Mouse (Mus musculus): ENCODE measurements at regions not wholly inside any gene's neighbourhood (a gene's known extent, or its start where the extent isn't known, plus 50 kb on each side); places are given as distances from the start of the nearest gene placed in this dataset.
A peak's percentile ranks its signal among the peaks of the same experiment; 100 is the strongest.

DNA sequence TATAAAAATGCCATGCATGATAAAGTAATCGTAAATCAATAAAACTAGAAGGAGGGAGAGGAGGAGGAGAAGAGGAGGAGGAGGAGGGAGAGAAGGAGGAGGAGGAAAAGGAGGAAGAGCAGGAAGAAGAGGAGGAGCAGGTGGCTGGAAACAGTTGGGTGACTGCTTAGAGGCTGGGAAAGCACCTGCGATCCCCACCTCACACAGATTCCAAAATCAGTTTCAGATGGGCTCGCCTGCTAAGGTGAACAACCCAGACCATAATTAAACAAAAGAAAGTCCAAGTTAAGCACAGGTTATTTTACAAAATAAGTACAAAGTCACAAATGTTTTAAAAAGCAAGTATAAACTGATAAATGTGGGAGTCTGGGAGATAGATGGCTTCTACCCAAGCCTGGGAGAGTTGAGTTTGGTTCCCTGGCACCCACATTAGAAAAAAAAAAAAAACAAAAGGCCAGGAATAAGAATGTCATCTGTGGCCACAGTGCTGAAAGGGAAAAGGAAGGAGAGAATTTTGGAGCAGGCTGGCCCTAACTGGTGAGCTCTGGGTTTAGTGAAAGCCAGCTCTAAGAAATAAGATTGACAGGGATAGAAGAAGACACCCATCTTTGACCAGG is 389.0 kb upstream of the Adgrl2 start:
- no peak for DNase-seq (ENCODE audit: low spot score in 2 of 2)

- no peak for DNase-seq (ENCODE audit: low spot score in 2 of 2)
Measured at GRCm38 (mm10) chr3:149371439-149371838, 381.1 kb upstream of the Adgrl2 start.

GRCm38 (mm10) chr3:149370517-149371227 is 380.3 kb upstream of the Adgrl2 start:
- no peak for DNase-seq (ENCODE audit: low spot score in 2 of 2)

DNA sequence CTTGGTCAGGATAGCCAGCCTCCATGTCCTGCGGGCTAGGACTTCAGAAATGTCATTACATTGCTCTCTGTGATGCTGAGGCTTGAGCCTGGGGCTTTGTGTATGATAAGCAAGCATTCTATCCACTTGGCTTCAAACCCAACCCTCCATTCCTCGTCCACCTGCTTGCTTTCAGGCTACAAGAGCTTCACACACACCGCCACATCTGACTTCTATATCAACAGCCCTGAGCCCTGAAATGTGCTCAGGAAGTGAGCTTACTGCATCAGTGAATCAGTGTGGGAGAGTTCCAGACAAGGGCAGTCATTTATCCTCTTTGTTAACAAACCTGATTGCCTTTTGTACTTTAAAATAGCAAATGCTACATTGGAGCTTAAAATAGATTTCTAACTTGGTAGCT is 377.5 kb upstream of the Adgrl2 start:
- no peak for DNase-seq (ENCODE audit: low spot score in 2 of 2)

DNA sequence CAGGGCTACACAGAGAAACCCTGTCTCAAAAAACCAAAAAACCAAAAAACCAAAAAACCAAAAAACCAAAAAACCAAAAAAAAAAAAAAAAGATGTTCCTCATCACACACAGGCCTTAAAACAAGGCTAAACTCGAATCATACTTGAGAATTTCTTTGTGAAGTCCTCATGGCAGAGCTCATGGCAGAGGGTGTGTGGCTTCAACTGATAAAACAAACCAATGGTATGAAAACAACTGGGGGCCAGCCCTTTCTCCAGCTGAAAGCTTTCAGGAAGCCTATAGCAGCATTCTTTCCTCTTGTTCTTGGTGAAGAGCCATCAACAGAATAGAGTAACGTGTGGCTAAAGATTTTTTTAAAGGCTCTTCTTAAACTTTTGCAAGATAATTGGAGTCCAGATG is 369.8 kb upstream of the Adgrl2 start:
- no peak for DNase-seq (ENCODE audit: low spot score in 2 of 2)

- no peak for DNase-seq (ENCODE audit: low spot score in 2 of 2)
Measured at GRCm38 (mm10) chr3:149358570-149359193, 368.3 kb upstream of the Adgrl2 start.

DNA sequence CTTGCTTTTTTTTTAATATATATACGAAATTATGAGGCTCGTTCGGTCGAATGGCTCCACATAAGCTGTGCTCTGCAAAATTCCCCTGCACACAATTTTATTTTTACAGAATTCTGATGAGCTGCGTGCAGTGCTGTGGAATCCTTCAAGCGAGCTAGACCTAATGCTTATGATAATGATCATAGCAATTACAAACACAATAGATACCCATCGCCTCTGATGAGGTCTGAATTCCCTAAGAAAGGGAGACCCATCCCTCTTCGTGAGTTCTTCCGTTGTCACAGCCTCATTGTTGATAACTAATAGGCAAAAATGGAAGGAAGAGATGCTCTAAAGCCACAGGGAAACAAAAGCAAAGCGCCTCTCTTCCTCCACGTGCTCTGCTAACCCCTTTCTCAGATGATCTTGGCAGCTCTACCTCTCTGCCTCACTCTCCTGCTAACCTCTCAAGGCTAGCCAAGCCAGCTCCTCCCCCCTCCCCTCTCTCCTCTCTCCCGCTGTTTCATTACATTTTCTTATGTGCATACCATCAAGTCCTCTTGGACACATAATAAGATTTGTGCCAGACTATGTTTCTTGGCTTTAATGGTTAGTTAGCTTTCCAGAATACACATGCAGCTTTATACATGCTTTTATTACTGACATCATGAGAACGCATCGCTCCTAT is 367.7 kb upstream of the Adgrl2 start:
- no peak for DNase-seq (ENCODE audit: low spot score in 2 of 2)

DNA sequence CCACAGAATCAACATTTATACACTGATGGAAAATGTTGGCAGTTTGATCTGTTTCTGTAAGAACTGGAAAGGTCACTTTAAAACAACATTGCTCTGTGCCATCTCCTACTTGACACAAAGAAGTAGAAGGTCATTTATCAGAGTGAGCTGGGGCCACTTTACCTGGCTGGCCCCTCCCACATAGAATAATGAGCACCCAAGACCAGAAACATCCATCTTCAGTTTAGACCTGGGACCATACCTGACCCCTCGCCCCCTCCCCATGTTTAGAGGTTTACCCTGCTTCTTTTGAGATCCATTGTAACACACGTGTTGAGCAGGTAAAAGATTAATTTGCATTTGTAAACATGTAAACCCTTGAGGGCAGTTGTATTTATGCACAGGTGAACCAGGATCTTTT is 366.8 kb upstream of the Adgrl2 start:
- DNase-seq (ENCODE audit: low spot score in 2 of 2) = no peak

DNA sequence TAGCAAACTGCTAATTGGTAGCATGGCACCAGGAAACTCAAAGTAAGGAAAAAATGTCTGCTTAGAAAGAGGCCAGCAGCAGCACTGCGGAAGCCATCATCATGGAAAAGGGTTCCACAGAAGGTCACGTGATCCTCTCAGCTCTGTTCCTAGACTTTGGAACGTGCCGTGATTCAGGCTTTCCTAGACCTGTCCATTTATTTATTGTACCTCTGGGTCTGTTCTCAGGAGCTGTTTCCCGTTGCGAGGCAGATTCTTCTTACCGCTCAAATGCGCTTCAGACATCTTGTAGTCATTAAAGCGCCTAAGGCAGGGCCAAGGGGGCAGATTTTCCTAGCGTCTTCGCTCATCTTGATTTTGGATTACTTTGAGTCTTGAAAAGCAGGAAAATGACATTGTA is 365.0 kb upstream of the Adgrl2 start:
- no peak for DNase-seq (ENCODE audit: low spot score in 2 of 2)

DNA sequence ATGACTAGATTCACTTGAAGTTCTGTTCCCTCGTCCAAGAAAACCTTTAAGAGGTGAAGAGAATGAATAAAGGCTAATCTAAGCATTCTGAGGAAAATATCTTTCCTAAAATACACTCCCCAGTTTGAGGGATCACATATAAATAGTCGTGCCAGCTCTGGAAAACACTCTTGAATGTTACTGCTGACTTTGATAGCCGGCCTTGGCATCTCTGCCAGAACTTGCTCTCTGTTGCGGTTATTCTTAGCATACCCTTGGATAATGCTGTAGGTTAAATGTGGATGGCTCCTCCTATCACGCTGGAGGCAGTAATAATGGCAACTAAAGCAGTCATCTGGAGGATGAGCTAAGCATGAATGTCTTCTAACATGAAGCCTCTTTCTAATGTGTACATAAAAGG is 363.6 kb upstream of the Adgrl2 start:
- no peak for DNase-seq (ENCODE audit: low spot score in 2 of 2)

DNA sequence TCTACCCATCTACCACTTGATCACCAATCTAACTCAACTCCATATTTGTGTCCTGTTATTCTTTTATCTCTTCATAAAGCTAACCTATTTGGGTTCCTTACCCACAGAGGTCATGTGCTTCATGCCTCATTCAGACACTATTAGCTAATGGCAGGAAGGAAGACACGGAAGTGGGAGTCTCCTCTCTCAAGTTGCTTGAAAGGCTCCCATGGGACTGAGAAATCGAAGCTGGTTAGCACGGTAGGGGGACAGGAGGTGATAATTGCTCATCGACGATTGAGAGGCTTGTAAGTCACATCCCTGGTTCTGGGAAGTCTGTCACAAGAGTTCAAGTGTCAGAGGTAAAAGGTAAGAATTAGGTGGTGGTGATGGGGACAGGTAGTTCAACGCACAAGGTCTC is 362.2 kb upstream of the Adgrl2 start:
- DNase-seq (ENCODE audit: low spot score in 2 of 2) = no peak

DNA sequence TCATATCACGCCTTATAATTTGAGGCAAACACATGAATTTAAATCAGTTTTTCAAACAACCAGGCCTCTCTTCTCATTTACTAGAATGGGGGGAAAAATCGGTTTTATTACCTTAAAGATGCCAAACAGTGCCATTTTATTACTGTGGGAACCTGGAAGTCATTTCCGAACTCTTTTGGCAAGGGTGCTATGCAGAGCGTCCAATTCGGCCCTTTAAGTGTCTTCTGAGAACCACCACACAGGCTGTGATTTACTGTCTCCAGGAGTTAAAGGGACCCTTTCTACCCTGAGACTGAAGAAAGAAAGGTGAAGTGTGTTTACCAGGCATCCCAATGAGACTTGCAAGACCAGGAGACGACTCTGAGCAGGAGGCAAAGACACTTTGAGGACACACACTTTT is 359.4 kb upstream of the Adgrl2 start:
- DNase-seq (ENCODE audit: low spot score in 2 of 2) = no peak

GRCm38 (mm10) chr3:149349211-149349697 is 358.9 kb upstream of the Adgrl2 start:
- DNase-seq (ENCODE audit: low spot score in 2 of 2) = peak; percentile 49 to 58

DNA sequence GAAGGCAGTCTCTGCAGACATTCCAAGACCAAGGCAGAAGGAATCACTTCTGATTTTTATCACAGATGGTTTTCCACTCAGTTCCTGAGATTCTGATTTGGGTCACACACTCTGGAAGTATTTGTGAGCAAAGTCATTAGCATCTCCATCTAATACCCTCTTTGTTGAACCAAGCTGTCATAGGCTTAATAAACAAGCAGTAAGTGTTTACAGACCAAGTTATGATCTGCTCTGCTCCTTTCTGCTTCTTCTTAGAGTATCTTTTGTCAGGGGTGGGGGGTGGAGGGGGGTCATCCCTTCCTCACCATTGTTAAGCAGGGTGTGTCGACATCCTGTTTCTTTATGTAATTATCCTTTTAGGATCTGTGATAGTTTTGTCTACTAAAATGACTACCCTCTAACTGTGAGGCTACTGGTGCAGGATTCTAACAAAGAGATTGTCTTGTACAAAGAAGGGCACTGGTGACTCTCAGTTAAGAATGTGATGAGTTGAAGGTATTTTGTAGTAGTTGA is 358.2 kb upstream of the Adgrl2 start:
- no peak for DNase-seq (ENCODE audit: low spot score in 2 of 2)

DNA sequence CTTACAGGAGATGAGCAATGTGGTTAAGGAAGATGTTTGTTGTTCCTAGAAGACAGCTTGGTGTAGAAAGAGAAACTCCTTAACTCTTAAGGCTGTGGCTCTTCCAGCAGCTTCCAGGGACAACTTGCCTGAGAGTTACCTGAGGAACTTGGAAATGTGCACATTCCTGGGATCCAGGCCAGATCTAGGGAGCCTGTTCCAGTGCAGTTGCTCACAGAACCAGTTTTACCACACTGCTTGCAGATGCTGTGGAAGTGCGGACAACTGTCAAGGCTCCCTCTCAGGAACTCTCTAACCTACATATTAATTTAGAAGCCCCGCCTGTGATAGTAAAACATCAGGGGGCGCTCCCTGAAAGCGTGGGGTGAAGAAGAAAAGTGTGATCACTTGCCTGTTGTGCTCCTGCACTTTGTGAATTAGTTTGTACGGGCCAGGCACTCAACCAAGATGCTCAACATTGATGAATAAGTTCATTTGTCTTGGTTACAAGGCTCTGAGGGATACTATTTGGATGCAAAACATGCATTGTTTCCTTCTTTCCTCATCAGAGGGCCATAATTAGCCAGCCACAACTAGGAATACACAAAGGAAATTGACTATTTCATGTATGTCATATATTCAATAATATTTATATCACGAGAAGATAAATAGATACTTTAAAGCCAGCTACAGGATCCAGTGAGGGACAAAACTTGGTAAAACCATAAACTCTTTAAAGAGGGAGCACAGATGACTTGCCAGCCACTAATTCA is 357.1 kb upstream of the Adgrl2 start:
- peak in 1 of 2 experiments; percentile 13 for DNase-seq (ENCODE audit: low spot score in 2 of 2)

GRCm38 (mm10) chr3:149342511-149342910 is 352.2 kb upstream of the Adgrl2 start:
- no peak for DNase-seq (ENCODE audit: low spot score in 2 of 2)

DNA sequence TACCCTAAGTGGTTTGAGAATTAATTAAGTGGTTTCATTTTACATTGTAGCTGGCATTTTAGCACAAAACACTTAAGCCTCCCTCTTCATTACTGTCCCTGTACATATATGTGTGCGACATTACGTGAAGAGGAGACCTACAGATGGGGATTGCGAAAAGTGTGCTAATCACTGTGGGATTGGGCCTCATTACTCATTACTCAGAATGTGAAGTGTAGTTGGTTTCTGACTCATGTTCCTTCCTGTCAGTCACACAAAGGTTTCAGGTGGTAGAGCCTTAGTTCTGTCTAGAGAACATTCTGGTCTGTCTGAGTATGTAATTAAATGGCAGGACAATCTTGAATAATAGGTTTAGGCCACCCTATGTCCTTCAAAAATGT is 349.0 kb upstream of the Adgrl2 start:
- no peak for DNase-seq (ENCODE audit: low spot score in 2 of 2)

DNA sequence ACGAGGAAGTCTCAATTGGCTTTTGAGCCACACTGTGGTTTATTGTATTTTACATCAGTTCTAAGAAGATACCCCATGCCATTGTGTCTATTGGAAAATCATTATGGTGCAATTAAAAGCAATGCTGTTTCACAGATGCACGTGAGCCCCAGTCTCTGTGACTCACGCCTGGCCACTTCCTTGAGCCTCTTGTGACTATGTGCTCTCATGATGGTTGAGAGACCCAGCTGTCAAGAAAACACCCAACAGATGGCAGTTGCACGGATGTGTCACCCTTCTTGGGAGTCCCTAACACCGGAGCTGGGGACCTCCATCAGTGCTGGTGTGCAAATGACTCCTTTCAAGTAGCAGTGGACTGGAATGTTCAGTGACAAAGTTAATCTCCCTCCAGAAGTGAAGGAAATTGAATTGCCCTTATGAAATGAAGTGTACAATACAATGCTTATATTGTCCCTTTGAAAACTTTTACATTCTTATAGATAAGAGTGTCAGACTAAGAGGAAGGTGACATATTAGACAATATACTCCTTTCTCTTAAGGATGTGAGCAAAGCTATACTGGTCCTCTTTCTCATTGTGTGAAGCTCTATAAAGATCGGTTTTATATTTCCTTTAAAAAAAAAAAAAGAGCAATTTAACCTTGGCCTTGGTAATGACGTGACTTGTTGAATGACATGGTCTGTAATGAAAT is 348.5 kb upstream of the Adgrl2 start:
- no peak for DNase-seq (ENCODE audit: low spot score in 2 of 2)

DNA sequence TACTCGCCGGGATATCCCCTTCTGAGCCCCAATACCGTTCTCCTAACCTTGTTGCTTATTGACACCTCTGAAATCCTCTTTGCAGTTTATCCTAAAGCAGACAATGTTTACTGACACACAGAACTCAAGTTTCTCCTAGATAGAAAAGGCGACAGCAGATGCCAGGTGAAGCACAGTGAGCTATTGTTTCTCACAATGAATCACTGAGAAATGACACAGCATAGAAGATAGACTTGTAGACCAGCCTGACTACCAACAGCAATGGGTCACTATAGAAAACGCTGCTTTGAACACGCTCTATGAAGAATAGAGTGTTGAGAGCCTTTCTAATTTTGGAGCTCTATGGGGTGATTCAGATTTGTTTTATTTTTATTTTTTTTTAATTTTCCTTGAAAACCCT is 344.9 kb upstream of the Adgrl2 start:
- DNase-seq (ENCODE audit: low spot score in 2 of 2) = no peak

DNA sequence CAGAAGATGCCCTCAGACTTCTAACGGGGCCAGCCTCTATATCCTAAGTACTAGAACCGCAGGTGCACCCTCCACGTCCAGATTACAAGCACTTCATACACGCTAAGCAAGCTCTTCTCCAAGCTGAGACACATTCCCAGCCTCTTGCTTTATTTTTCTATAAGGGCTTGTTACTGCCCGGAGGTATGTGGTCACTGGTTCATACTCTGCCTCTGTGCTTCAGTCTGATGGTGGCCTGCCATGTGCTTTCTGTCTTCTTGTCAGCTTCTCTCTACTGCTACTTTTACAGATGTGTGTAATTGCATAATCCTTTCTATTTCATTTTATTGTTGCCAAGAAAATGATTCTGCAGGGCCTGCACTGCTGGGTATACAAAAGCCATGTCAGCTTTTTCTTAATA is 343.3 kb upstream of the Adgrl2 start:
- no peak for DNase-seq (ENCODE audit: low spot score in 2 of 2)

GRCm38 (mm10) chr3:149333131-149333530 is 342.8 kb upstream of the Adgrl2 start:
- no peak for DNase-seq (ENCODE audit: low spot score in 2 of 2)
